Mouse (Mus musculus) hindbrain, embryonic 13.5 days (tissue): ENCODE measurements around the gene Rpl27a. TPM values are rescaled to one million over a fixed set of nuclear protein-coding genes. Genes with fewer than 3 reads are reported as not detected.
A peak's percentile ranks its signal among the peaks of the same experiment; 100 is the strongest.

Experiments
- ATAC-seq: fragments of 200-750 bp; cut with Nextera tagmentation; 2 replicates; pipeline ENCODE4 v1.8.0; 2017; ENCODE audit warnings: moderate TSS enrichment; ENCODE audit not compliant: low FRiP score
- H3K27ac ChIP-seq: fragments of 300-500 bp; sonication (generic); 2 replicates; pipeline ENCODE4 v1.5.1; 2015; ENCODE audit warnings: inconsistent platforms, mild to moderate bottlenecking, moderate library complexity
- H3K27me3 ChIP-seq: fragments of 300-500 bp; sonication (generic); 2 replicates; pipeline ENCODE4 v1.6.1; 2015; ENCODE audit warnings: mild to moderate bottlenecking, inconsistent platforms
- H3K36me3 ChIP-seq: fragments of 300-500 bp; sonication (generic); 2 replicates; pipeline ENCODE4 v1.6.1; 2015; ENCODE audit warnings: mild to moderate bottlenecking, inconsistent platforms
- H3K4me1 ChIP-seq: fragments of 300-500 bp; sonication (generic); replicated peaks from 2 replicates; pipeline ENCODE4 v1.6.1; 2015; ENCODE audit warnings: inconsistent platforms
- H3K4me2 ChIP-seq: fragments of 300-500 bp; sonication (generic); 2 replicates; pipeline ENCODE4 v1.6.1; 2015; ENCODE audit warnings: inconsistent platforms, mild to moderate bottlenecking, moderate library complexity
- H3K4me3 ChIP-seq: fragments of 300-500 bp; sonication (generic); 2 replicates; pipeline ENCODE4 v1.5.1; 2015; ENCODE audit warnings: mild to moderate bottlenecking, inconsistent platforms
- H3K9ac ChIP-seq: fragments of 300-500 bp; sonication (generic); 2 replicates; pipeline ENCODE4 v1.6.1; 2015; ENCODE audit warnings: mild to moderate bottlenecking, inconsistent platforms
- H3K9me3 ChIP-seq: fragments of 300-500 bp; sonication (generic); 2 replicates; pipeline ENCODE4 v1.6.1; 2016; ENCODE audit warnings: inconsistent platforms
- WGBS: fragments of 180-500 bp; shearing (Covaris S2); methylation state at CpG from one replicate; pipeline ENCODE4 v1.1.7; 2015; 5-methylcytosine and 5-hydroxymethylcytosine counted together
- polyA plus RNA-seq: library from polyadenylated mRNA; unstranded; fragments of >200 nt; fragmentation: Nextera tagmentation; extraction: Ambion mirVana; gene quantifications from 2 replicates; pipeline ENCODE4 v1.2.1, GENCODE M21; 2015

The Rpl27a gene
- polyA plus RNA-seq, 1 experiment from 2014 or later = 89.0 TPM

- 78% methylated on average over 10 of the region's 10 CpGs for WGBS
- no peaks in the 10 kb centered on the region for H3K9me3 ChIP-seq
- H3K27me3 ChIP-seq = no peaks in the 10 kb centered on the region
- H3K4me1 ChIP-seq = peaks cover 7% of the 10 kb centered on the region; the same call in 1 of the 2 replicates
- peaks cover 8% of the 10 kb centered on the region; the same call in 1 of the 2 replicates for H3K36me3 ChIP-seq
- H3K4me2 ChIP-seq = no peak overlapping the region
- ATAC-seq = no peak
- peak overlapping the region; percentile 30; the same call in 1 of the 2 replicates for H3K27ac ChIP-seq
- H3K4me3 ChIP-seq = no peak overlapping the region
- H3K9ac ChIP-seq = 0 out of 2 replicates have a peak overlapping the region, but pooled peaks have one; percentile 10
These were observed 26.5 kb downstream of the Rpl27a start for GRCm38 (mm10) chr7:109545255-109545993.

- no peak for ATAC-seq
- H3K27me3 ChIP-seq = no peaks in the 10 kb centered on the region
- H3K4me1 ChIP-seq = peaks cover 7% of the 10 kb centered on the region; the same call in 1 of the 2 replicates
- WGBS = 95% methylated on average over 2 of the region's 2 CpGs
- no peak overlapping the region for H3K9ac ChIP-seq
- H3K9me3 ChIP-seq = no peaks in the 10 kb centered on the region
- no peak overlapping the region for H3K4me2 ChIP-seq
- no peak overlapping the region for H3K27ac ChIP-seq
- no peak overlapping the region for H3K4me3 ChIP-seq
- peaks cover 8% of the 10 kb centered on the region; the same call in 1 of the 2 replicates for H3K36me3 ChIP-seq
These were observed 27.2 kb downstream of the Rpl27a start for GRCm38 (mm10) chr7:109546186-109546585.

- WGBS = 97% methylated on average over 5 of the region's 5 CpGs
- Histone ChIP-seq H3K9ac (no peak overlapping the region), H3K36me3 (peaks cover 8% of the 10 kb centered on the region; the same call in 1 of the 2 replicates), H3K4me2 (no peak overlapping the region), H3K9me3 (no peaks in the 10 kb centered on the region), H3K27me3 (no peaks in the 10 kb centered on the region), H3K27ac (no peak overlapping the region), H3K4me3 (no peak overlapping the region), H3K4me1 (peaks cover 7% of the 10 kb centered on the region; the same call in 1 of the 2 replicates)
- no peak for ATAC-seq
These were observed 27.8 kb downstream of the Rpl27a start for GRCm38 (mm10) chr7:109546726-109547125.

GRCm38 (mm10) chr7:109559536-109559935 is 40.6 kb downstream of the Rpl27a start:
- ATAC-seq = no peak
- Histone ChIP-seq H3K9me3 (no peaks in the 10 kb centered on the region), H3K4me1 (peaks cover 11% of the 10 kb centered on the region; the same call in 1 of the 2 replicates), H3K9ac (no peak overlapping the region), H3K27ac (no peak overlapping the region), H3K4me2 (no peak overlapping the region), H3K36me3 (peaks cover 3% of the 10 kb centered on the region; the same call in 1 of the 2 replicates), H3K4me3 (no peak overlapping the region), H3K27me3 (no peaks in the 10 kb centered on the region)
- 52% methylated on average over 6 of the region's 6 CpGs for WGBS

GRCm38 (mm10) chr7:109561466-109562153 is 42.7 kb downstream of the Rpl27a start:
- no peak for ATAC-seq
- Histone ChIP-seq H3K4me2 (no peak overlapping the region), H3K9me3 (no peaks in the 10 kb centered on the region), H3K27ac (no peak overlapping the region), H3K27me3 (no peaks in the 10 kb centered on the region), H3K4me1 (peaks cover 11% of the 10 kb centered on the region; the same call in 1 of the 2 replicates), H3K9ac (no peak overlapping the region), H3K4me3 (no peak overlapping the region), H3K36me3 (no peaks in the 10 kb centered on the region)
- WGBS = 59% methylated on average over 8 of the region's 8 CpGs

- no peaks in the 10 kb centered on the region for H3K27me3 ChIP-seq
- no peak for ATAC-seq
- H3K9me3 ChIP-seq = no peaks in the 10 kb centered on the region
- 58% methylated on average over 4 of the region's 4 CpGs for WGBS
- no peak overlapping the region for H3K9ac ChIP-seq
- no peak overlapping the region for H3K4me3 ChIP-seq
- H3K27ac ChIP-seq = no peak overlapping the region; the same call in 1 of the 2 replicates
- no peaks in the 10 kb centered on the region for H3K36me3 ChIP-seq
- H3K4me1 ChIP-seq = peaks cover 11% of the 10 kb centered on the region; the same call in 1 of the 2 replicates
- H3K4me2 ChIP-seq = no peak overlapping the region
These were observed 43.2 kb downstream of the Rpl27a start for GRCm38 (mm10) chr7:109562154-109562599.

GRCm38 (mm10) chr7:109562676-109563075 is 43.7 kb downstream of the Rpl27a start:
- ATAC-seq = no peak

GRCm38 (mm10) chr7:109563775-109564362 is 44.9 kb downstream of the Rpl27a start:
- 64% methylated on average over 4 of the region's 4 CpGs for WGBS
- H3K4me2 ChIP-seq = no peak overlapping the region
- no peaks in the 10 kb centered on the region for H3K9me3 ChIP-seq
- no peak overlapping the region for H3K4me3 ChIP-seq
- ATAC-seq = no peak
- H3K27ac ChIP-seq = no peak overlapping the region
- H3K9ac ChIP-seq = no peak overlapping the region
- no peaks in the 10 kb centered on the region for H3K36me3 ChIP-seq
- no peaks in the 10 kb centered on the region for H3K27me3 ChIP-seq
- H3K4me1 ChIP-seq = peaks cover 11% of the 10 kb centered on the region; the same call in 1 of the 2 replicates

More at GRCm38 (mm10) chr7:109562676-109563075, 43.7 kb downstream of the Rpl27a start:
- WGBS = 64% methylated on average over 5 of the region's 5 CpGs
- Histone ChIP-seq H3K4me2 (no peak overlapping the region), H3K9me3 (no peaks in the 10 kb centered on the region), H3K27me3 (no peaks in the 10 kb centered on the region), H3K27ac (no peak overlapping the region; the same call in 1 of the 2 replicates), H3K9ac (no peak overlapping the region), H3K4me3 (no peak overlapping the region), H3K4me1 (peaks cover 11% of the 10 kb centered on the region; the same call in 1 of the 2 replicates), H3K36me3 (no peaks in the 10 kb centered on the region)

- Histone ChIP-seq H3K27me3 (no peaks in the 10 kb centered on the region), H3K9ac (no peak overlapping the region), H3K9me3 (no peaks in the 10 kb centered on the region), H3K4me2 (no peak overlapping the region), H3K4me3 (no peak overlapping the region), H3K27ac (no peak overlapping the region), H3K36me3 (no peaks in the 10 kb centered on the region), H3K4me1 (peaks cover 11% of the 10 kb centered on the region; the same call in 1 of the 2 replicates)
- ATAC-seq = no peak
These were observed 47.4 kb downstream of the Rpl27a start for GRCm38 (mm10) chr7:109566327-109566726.

- ATAC-seq = no peak
- no peak overlapping the region for H3K9ac ChIP-seq
- H3K27me3 ChIP-seq = no peaks in the 10 kb centered on the region
- 86% methylated on average over 11 of the region's 11 CpGs for WGBS
- H3K36me3 ChIP-seq = no peaks in the 10 kb centered on the region
- no peak overlapping the region for H3K4me2 ChIP-seq
- H3K27ac ChIP-seq = no peak overlapping the region
- peaks cover 11% of the 10 kb centered on the region; the same call in 1 of the 2 replicates for H3K4me1 ChIP-seq
- H3K4me3 ChIP-seq = no peak overlapping the region
- no peaks in the 10 kb centered on the region for H3K9me3 ChIP-seq
These were observed 48.2 kb downstream of the Rpl27a start for GRCm38 (mm10) chr7:109566841-109567768.

GRCm38 (mm10) chr7:109568391-109568892 is 49.5 kb downstream of the Rpl27a start:
- no peak overlapping the region for H3K4me3 ChIP-seq
- H3K36me3 ChIP-seq = no peaks in the 10 kb centered on the region
- H3K27ac ChIP-seq = no peak overlapping the region
- H3K27me3 ChIP-seq = no peaks in the 10 kb centered on the region
- WGBS = 96% methylated on average over 4 of the region's 4 CpGs
- H3K9ac ChIP-seq = no peak overlapping the region
- 0 out of 2 replicates have a peak, but pooled peaks cover 6% of the 10 kb centered on the region for H3K4me1 ChIP-seq
- H3K4me2 ChIP-seq = no peak overlapping the region
- no peaks in the 10 kb centered on the region for H3K9me3 ChIP-seq
- ATAC-seq = no peak
